Mouse (Mus musculus) liver, embryonic 14.5 days (tissue): Measurements from ENCODE around the gene Scyl2. TPM values are rescaled to one million over a fixed set of nuclear protein-coding genes. Genes with fewer than 3 reads are reported as not detected.

ENCODE experiments used
- ATAC-seq: fragments of 200-750 bp; cut with Nextera tagmentation; 2 replicates; pipeline ENCODE4 v1.8.0; 2017; ENCODE audit warnings: moderate number of reproducible peaks, mild to moderate bottlenecking, moderate library complexity; ENCODE audit not compliant: insufficient read depth
- DNase-seq, 3 experiments: peaks; one replicate each; pipeline ENCODE4 v3.0.0-alpha.2; 2012 to 2013; ENCODE audit warnings: low read depth in 3 of 3, low spot score in 3 of 3
- H3K27ac ChIP-seq: fragments of 300-500 bp; sonication (generic); 2 replicates; pipeline ENCODE4 v1.5.1; 2014; ENCODE audit warnings: moderate library complexity, mild to moderate bottlenecking, control low read depth, inconsistent platforms
- H3K27me3 ChIP-seq: fragments of 300-500 bp; sonication (generic); 2 replicates; pipeline ENCODE4 v1.6.1; 2014; ENCODE audit warnings: mild to moderate bottlenecking, low read length, moderate library complexity; ENCODE audit not compliant: control insufficient read depth, insufficient read depth
- H3K36me3 ChIP-seq: fragments of 300-500 bp; sonication (generic); replicated peaks from 2 replicates; pipeline ENCODE4 v1.6.1; 2014; ENCODE audit warnings: low read depth; ENCODE audit not compliant: control insufficient read depth, insufficient read depth
- H3K4me1 ChIP-seq, 2 experiments: fragments of 200-500 bp in 1 of 2; fragments of 300-500 bp in 1 of 2; sonication (generic) in 1 of 2; replicated peaks; 2 replicates each; pipeline ENCODE4 v1.6.1; 2012 to 2014; ENCODE audit warnings: antibody characterized with exemption in 1 of 2, inconsistent platforms in 1 of 2, low read length in 1 of 2; ENCODE audit not compliant: control insufficient read depth in 2 of 2, insufficient read depth in 2 of 2
- H3K4me2 ChIP-seq: fragments of 300-500 bp; sonication (generic); 2 replicates; pipeline ENCODE4 v1.6.1; 2014; ENCODE audit warnings: low read depth, mild to moderate bottlenecking, control low read depth, moderate library complexity
- H3K4me3 ChIP-seq, 2 experiments: fragments of 200-500 bp in 1 of 2; fragments of 300-500 bp in 1 of 2; sonication (generic) in 1 of 2; 2 replicates each; pipeline ENCODE4 v1.5.1; 2012 to 2014; ENCODE audit warnings: low read depth in 2 of 2, low read length in 2 of 2, mild to moderate bottlenecking in 2 of 2, control low read depth in 1 of 2, inconsistent platforms in 1 of 2, moderate library complexity in 1 of 2; ENCODE audit not compliant: insufficient read depth in 1 of 2
- H3K9ac ChIP-seq: fragments of 300-500 bp; sonication (generic); replicated peaks from 2 replicates; pipeline ENCODE4 v1.6.1; 2014; ENCODE audit warnings: mild to moderate bottlenecking, control low read depth, moderate library complexity
- H3K9me3 ChIP-seq: fragments of 300-500 bp; sonication (generic); 2 replicates; pipeline ENCODE4 v1.6.1; 2016; ENCODE audit warnings: low read length, mixed read lengths; ENCODE audit not compliant: control insufficient read depth
- CTCF ChIP-seq: IDR thresholded peaks from 2 replicates; pipeline ENCODE4 v1.5.1; 2016; ENCODE audit warnings: antibody characterized with exemption, low read depth, control low read depth
- EP300 ChIP-seq: IDR thresholded peaks from 2 replicates; pipeline ENCODE4 v1.6.1; 2016; ENCODE audit warnings: antibody characterized with exemption, low read depth
- WGBS: fragments of 180-500 bp; shearing (Covaris S2); extraction: QIAGEN DNeasy Blood & Tissue Kit; methylation state at CpG from one replicate; pipeline ENCODE4 v1.1.7; 2014; ENCODE audit not compliant: insufficient replicate concordance; 5-methylcytosine and 5-hydroxymethylcytosine counted together
- polyA plus RNA-seq, 2 experiments: library from polyadenylated mRNA; depleted of rRNA in 1 of 2; stranded (reverse) in 1 of 2; unstranded in 1 of 2; fragments of >200 nt; fragmentation: Nextera tagmentation in 1 of 2; extraction: Ambion mirVana in 1 of 2; gene quantifications; 2 replicates each; pipeline versions ENCODE4 v1.2.1 to v1.2.3; 2012 to 2014

The Scyl2 gene
- polyA plus RNA-seq, 2 experiments, result 6.8 to 10.2 TPM

- Histone ChIP-seq H3K36me3 (no peaks in the 10 kb centered on the region), H3K27ac (no peak within 1 kb of the TSS), H3K4me2 (no peak within 1 kb of the TSS), H3K4me3 (no peak within 1 kb of the TSS), H3K9me3 (no peaks in the 10 kb centered on the region), H3K9ac (no peak within 1 kb of the TSS), H3K4me1 (no peaks in the 10 kb centered on the region), H3K27me3 (no peaks in the 10 kb centered on the region)
- DNase-seq, result no peak
- 53% methylated on average over 7 of the region's 7 CpGs for WGBS
- ATAC-seq, result no peak
- no peak for TF ChIP-seq CTCF
- TF ChIP-seq EP300, result no peak
These were observed 65.0 kb downstream of the Scyl2 start, which contains the start of gene Slc17a8 for GRCm38 (mm10) chr10:89621129-89621528. Gene Slc17a8 (minus strand): TSS chr10:89621253.

- no peaks in the 10 kb centered on the region for H3K27me3 ChIP-seq
- peaks cover 4 to 12% of the 10 kb centered on the region in 2 experiments for H3K4me1 ChIP-seq
- DNase-seq (no peak), ATAC-seq (no peak)
- no peaks in the 10 kb centered on the region for H3K36me3 ChIP-seq
- H3K4me2 ChIP-seq, result no peak overlapping the region
- H3K9ac ChIP-seq, result no peak overlapping the region
- no peak overlapping the region for H3K27ac ChIP-seq
- 60% methylated on average over 5 of the region's 5 CpGs for WGBS
- H3K4me3 ChIP-seq, result no peak overlapping the region
- TF ChIP-seq EP300, result no peak
- no peak for TF ChIP-seq CTCF
- H3K9me3 ChIP-seq, result no peaks in the 10 kb centered on the region
These were observed 86.8 kb downstream of the Scyl2 start for GRCm38 (mm10) chr10:89599311-89599710.

GRCm38 (mm10) chr10:89597275-89597674 lies 88.8 kb downstream of the Scyl2 start:
- no peaks in the 10 kb centered on the region for H3K27me3 ChIP-seq
- H3K36me3 ChIP-seq, result no peaks in the 10 kb centered on the region
- WGBS, result 7% methylated on average over 4 of the region's 4 CpGs
- H3K27ac ChIP-seq, result no peak overlapping the region
- no peak for TF ChIP-seq CTCF
- no peak for TF ChIP-seq EP300
- peak; percentile 39; the same call in 1 of the 2 replicates for ATAC-seq
- H3K4me2 ChIP-seq, result no peak overlapping the region
- no peak overlapping the region for H3K9ac ChIP-seq
- H3K4me3 ChIP-seq, result no peak overlapping the region
- DNase-seq, result no peak
- H3K4me1 ChIP-seq, result peaks cover 7 to 25% of the 10 kb centered on the region in 2 experiments
- H3K9me3 ChIP-seq, result no peaks in the 10 kb centered on the region

GRCm38 (mm10) chr10:89595935-89596334 lies 90.2 kb downstream of the Scyl2 start:
- ATAC-seq (no peak), DNase-seq (no peak)
- Histone ChIP-seq H3K27ac (no peak overlapping the region), H3K36me3 (no peaks in the 10 kb centered on the region), H3K4me1 (peaks cover 7 to 25% of the 10 kb centered on the region in 2 experiments), H3K4me3 (no peak overlapping the region), H3K9ac (no peak overlapping the region), H3K4me2 (no peak overlapping the region), H3K27me3 (no peaks in the 10 kb centered on the region), H3K9me3 (no peaks in the 10 kb centered on the region)
- TF ChIP-seq CTCF, result no peak
- TF ChIP-seq EP300, result no peak
- WGBS, result 64% methylated on average over 5 of the region's 5 CpGs

DNA sequence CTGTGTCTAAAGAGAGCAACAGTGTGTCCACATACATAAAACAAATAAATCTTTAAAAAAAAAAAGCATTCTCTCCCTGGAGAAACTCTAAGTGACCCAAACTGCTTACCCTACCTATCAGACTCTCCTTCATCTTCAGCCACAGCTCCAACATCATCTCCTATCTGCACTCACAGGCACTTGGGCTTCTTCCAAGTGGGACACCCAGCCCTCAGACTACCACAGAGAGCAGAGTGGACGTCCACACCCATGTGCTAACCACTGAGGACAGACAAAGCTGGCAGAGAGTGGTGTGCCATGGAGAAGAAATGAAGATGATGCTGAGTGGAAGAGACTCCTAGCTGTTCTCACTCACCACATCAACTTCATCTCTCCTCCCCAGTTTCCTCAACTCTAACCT lies 90.6 kb downstream of the Scyl2 start:
- TF ChIP-seq EP300 (no peak), CTCF (no peak)
- H3K4me1 ChIP-seq, result peaks cover 7 to 25% of the 10 kb centered on the region in 2 experiments
- H3K27me3 ChIP-seq, result no peaks in the 10 kb centered on the region
- no peak overlapping the region for H3K4me2 ChIP-seq
- DNase-seq (no peak), ATAC-seq (no peak)
- H3K9ac ChIP-seq, result no peak overlapping the region
- H3K4me3 ChIP-seq, result no peak overlapping the region
- no peaks in the 10 kb centered on the region for H3K36me3 ChIP-seq
- H3K27ac ChIP-seq, result no peak overlapping the region
- H3K9me3 ChIP-seq, result no peaks in the 10 kb centered on the region
- 23% methylated on average over 1 of the region's 1 CpGs for WGBS

GRCm38 (mm10) chr10:89594309-89594708 lies 91.8 kb downstream of the Scyl2 start:
- Histone ChIP-seq H3K4me2 (no peak overlapping the region), H3K9me3 (no peaks in the 10 kb centered on the region), H3K36me3 (no peaks in the 10 kb centered on the region), H3K4me3 (no peak overlapping the region), H3K27ac (no peak overlapping the region), H3K4me1 (peaks cover 7 to 23% of the 10 kb centered on the region in 2 experiments), H3K9ac (no peak overlapping the region), H3K27me3 (no peaks in the 10 kb centered on the region)
- TF ChIP-seq CTCF (no peak), EP300 (peak; percentile 53; the same call in 1 of the 2 replicates)
- DNase-seq (peak in 1 of 3 experiments; percentile 3), ATAC-seq (peak; percentile 53)
- WGBS, result 31% methylated on average over 4 of the region's 4 CpGs
